Comparison of ENCODE assay signal across 11 mouse cellular contexts in genomic region chr13:117088629-117089028, GRCm38 (mm10).
"Had no signal": no experiment of that assay in that cellular context is flagged by ENCODE, and none has a peak within 500 bp of the region (broad histone marks: within the 10 kb centered on the region; RNA-seq: fewer than 3 reads in every experiment).

No protein-coding gene starts in this region.

- H3K27me3 ChIP-seq: limb, embryonic 15.5 days; liver, embryonic 12.5 days; midbrain, embryonic 13.5 days had no signal

- H3K9me3 ChIP-seq: limb, embryonic 15.5 days; liver, embryonic 12.5 days; midbrain, embryonic 13.5 days had no signal

- H3K27ac ChIP-seq: layer of hippocampus, adult 2 months; limb, embryonic 15.5 days; liver, embryonic 12.5 days; midbrain, embryonic 13.5 days had no signal

- ATAC-seq: inflammation-experienced regulatory T-cells, adult 6 months; liver, embryonic 12.5 days; midbrain, embryonic 13.5 days had no signal

- H3K4me3 ChIP-seq: layer of hippocampus, adult 2 months; limb, embryonic 15.5 days; liver, embryonic 12.5 days; midbrain, embryonic 13.5 days had no signal

- H3K4me2 ChIP-seq: limb, embryonic 15.5 days; liver, embryonic 12.5 days; midbrain, embryonic 13.5 days had no signal

- H3K4me1 ChIP-seq: limb, embryonic 15.5 days; liver, embryonic 12.5 days had no signal

- H3K9ac ChIP-seq: limb, embryonic 15.5 days; liver, embryonic 12.5 days; midbrain, embryonic 13.5 days had no signal

- DNase-seq: kidney, adult 9 months; kidney, postnatal 10 days; kidney, postnatal 4 days; right cerebral cortex, postnatal 14 days; thymus, adult 2 months; thymus, postnatal 25 days had no signal

- H3K36me3 ChIP-seq: limb, embryonic 15.5 days; liver, embryonic 12.5 days; midbrain, embryonic 13.5 days had no signal
